Mouse (Mus musculus) erythroblast, embryonic 14.5 days (primary cell): ENCODE data around the gene Lyrm7.

ENCODE experiments used
- GATA1 ChIP-seq: IDR thresholded peaks from 2 replicates; pipeline ENCODE4 v1.6.1; 2012; ENCODE audit warnings: low read length, inconsistent platforms, mixed read lengths
- TAL1 ChIP-seq: IDR thresholded peaks from 3 replicates; pipeline ENCODE4 v1.6.1; 2012; ENCODE audit warnings: low read length, inconsistent platforms, mixed read lengths

DNA sequence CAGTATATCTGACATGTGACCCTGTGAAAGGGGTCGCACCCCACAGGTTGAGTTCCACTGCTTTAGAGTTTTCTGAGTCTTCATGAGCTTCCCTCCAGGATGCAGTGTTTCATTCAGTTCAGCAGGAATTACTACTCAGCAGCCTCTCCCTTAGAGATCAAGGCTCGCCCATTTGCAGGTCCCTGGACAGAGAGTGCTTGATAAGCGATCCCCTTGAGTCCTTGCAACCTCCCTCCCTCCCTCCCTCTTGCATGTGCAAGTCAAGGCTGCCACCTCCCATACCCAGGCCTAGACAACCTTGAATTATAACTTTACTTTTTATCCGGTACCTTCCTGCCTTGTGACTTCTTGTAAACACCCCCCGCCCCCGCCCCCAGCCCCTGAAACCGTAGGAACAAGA lies 41.2 kb downstream of the Lyrm7 start:
- TF ChIP-seq GATA1 (no peak), TAL1 (no peak)
